Mouse (Mus musculus) ovary, adult 10 weeks (tissue): Measurements from ENCODE around the gene Zup1. TPM values are rescaled to one million over a fixed set of nuclear protein-coding genes. Genes with fewer than 3 reads are reported as not detected.

Source experiments
- polyA plus RNA-seq: library from polyadenylated mRNA; stranded (reverse); fragments of 350-450 nt; fragmentation: Illumina TruSeq; extraction: RNeasy Lipid Tissue Mini Kit (QIAGEN cat#74804); gene quantifications from one replicate; pipeline ENCODE4 v1.2.3, GENCODE M21; 2014

Zup1 gene
- 54.3 TPM for polyA plus RNA-seq

DNA sequence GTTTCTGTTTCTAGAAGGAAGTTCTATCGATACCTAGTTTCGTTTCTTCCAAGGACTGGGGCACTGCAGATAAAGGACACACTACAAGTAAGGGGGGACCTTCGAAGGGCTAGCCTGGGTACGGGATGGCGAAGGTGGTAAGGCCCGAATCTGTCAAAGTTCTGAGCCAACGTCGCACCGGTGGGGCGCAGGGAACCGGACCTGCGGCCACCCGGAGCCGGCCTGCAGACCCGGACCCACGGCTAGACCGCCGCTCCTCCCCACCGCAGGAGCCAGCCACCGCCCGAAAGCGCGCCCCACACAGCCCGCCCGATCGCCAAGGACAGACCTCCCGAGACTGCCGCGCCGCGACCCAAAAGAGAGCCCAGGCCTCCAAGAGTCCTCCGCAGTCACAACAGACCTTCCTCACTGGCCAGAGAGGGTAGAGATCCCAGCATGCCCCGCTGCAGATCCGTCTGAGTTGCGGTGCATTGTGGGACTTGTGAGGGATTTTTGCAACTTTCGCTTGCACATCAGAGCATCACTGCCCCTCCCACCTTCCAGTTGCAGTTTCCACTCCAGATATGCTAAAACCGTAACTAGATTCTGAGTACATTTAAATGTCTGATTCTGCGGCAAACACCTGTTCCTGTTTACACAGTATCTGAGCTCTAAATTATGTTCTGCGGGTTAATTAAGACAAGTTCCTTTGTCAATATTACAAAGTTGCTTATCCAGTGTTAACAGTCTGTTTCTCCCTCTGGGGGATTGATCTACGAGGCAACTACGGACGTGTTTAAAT is at the start of gene Zup1:
TSS of gene Zup1 (minus strand) at position 467 of the 781 bp plus-strand sequence.

DNA sequence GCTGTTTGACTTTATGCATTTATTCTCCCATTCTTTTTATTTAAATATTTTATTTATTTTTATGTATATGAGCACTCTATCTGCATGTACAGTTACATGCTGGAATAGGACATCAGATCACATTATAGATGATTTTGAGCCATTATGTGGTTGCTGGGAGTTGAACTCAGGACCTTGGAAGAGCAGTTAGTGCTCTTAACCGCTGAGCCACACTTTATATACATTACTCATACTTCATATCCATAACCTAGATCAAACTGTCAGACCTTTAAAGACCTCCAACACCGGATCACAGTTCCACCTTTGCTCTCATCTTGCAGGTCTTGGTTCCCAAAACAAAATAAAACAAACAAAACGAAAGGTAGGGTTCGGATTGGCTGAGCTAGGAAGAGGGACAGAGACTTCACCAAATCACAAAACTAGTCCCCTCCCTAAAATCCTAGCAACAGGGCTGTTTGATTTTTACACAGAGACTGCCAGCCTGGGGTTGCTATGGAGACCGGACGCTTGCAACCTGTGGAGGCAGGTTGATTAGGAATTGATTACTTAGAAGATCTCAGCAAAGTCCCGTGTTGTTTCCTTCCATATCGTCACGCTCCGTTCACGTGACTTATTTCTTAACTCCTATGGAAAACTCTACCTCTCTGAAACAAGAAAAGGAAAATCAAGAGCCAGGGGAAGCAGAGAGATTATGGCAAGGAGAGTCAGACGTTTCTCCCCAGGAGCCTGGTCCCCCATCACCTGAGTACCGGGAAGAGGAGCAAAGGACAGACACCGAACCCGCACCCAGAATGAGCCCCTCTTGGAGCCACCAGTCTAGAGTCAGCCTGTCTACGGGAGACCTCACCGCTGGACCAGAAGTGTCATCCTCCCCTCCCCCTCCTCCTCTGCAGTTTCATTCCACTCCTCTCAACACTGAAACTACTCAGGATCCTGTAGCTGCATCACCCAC is 46.3 kb downstream of the Zup1 start, which contains the start of gene Rsph4a:
TSS of gene Rsph4a (plus strand) at position 582 of the 952 bp plus-strand sequence.

Other genes starting within 250 kb of the Zup1 start
- gene Sult3a2, start 164.6 kb downstream of the Zup1 start, polyA plus RNA-seq: not detected
- not detected for gene Sult3a1, start 93.5 kb downstream of the Zup1 start, polyA plus RNA-seq
- 19.8 TPM for gene Rsph4a, start 46.2 kb downstream of the Zup1 start, polyA plus RNA-seq
- gene Rwdd1, start 68.4 kb upstream of the Zup1 start, polyA plus RNA-seq: 285 TPM
- gene Trappc3l, start 86.3 kb upstream of the Zup1 start, polyA plus RNA-seq: 2.9 TPM
- not detected for gene Calhm4, start 93.0 kb upstream of the Zup1 start, polyA plus RNA-seq
- 3.8 TPM for gene Calhm5, start 145.2 kb upstream of the Zup1 start, polyA plus RNA-seq
- gene Calhm6, start 176.7 kb upstream of the Zup1 start, polyA plus RNA-seq: 1.3 TPM